Mouse (Mus musculus): ENCODE data around the gene Tsen2.

DNA sequence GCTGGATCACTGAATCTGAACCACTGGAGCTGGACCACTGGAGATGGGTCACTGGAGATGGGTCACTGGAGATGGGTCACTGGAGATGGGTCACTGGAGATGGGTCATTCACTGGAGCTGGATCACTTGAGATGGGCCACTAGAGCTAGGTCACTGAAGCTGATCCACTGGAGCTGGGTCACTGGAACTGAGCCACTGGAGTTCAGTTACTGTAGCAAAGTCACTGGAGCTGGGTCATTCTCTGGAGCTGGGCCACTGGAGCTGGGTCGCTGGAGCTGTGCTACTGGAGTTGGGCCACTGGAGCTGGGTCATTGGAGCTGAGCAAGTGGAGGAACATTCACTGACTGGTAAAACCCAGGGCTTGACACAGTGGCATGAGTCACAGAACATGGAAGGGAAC, 38.0 kb upstream of the Tsen2 start:
- TF ChIP-seq POLR2A (IDR thresholded peaks at IDR 0.05; ENCODE audit: borderline replicate concordance, insufficient read depth, low read length) (no peak), CTCF (IDR thresholded peaks at IDR 0.05; ENCODE audit: borderline replicate concordance, insufficient read depth, low read depth, low read length) (no peak)
